Mouse (Mus musculus): ENCODE measurements around the gene Maml3.

DNA sequence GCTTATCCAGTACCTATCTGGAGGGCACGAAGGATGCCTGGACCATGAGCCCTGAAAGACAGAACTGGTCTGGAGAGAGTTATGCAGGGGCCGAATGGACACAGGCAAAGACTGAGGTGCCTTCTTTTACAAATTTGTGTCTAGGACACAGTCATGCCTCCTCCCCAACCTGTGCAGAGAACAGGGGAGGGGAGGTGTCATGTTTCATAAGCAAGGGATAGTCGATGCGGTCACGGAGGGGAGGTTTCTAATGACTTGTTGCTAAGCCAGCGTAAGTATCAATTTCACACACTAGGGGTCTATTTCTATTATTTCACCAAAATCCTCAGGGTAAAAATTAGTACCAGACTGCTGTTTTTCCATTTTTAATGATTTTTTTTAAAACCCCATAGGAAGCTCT is 301.0 kb downstream of the Maml3 start:
- TF ChIP-seq CTCF (IDR thresholded peaks at IDR 0.05; ENCODE audit: insufficient read depth, low read depth, low read length) (no peak), POLR2A (IDR thresholded peaks at IDR 0.05; ENCODE audit: insufficient read depth, low read depth, low read length) (no peak)

Measured in olfactory bulb, adult 2 months (tissue).